Mouse (Mus musculus): ENCODE results near the gene Dync1i2.

GRCm38 (mm10) chr2:71293983-71294382 is 82.5 kb downstream of the Dync1i2 start:
- no peak for TF ChIP-seq CTCF (IDR thresholded peaks at IDR 0.05; ENCODE audit: low read depth)
- TF ChIP-seq EP300 (IDR thresholded peaks at IDR 0.05; ENCODE audit: low read depth), result no peak
